Mouse (Mus musculus) ES-E14 (cell line): ENCODE measurements at regions not wholly inside any gene's neighbourhood (a gene's known extent, or its start where the extent isn't known, plus 50 kb on each side); places are given as distances from the start of the nearest gene placed in this dataset.

Source experiments
- CHD2 ChIP-seq: IDR thresholded peaks from 2 replicates; pipeline ENCODE4 v1.6.1; 2014; ENCODE audit warnings: mild to moderate bottlenecking, low read depth, low read length, inconsistent platforms
- MAFK ChIP-seq: IDR thresholded peaks from 2 replicates; pipeline ENCODE4 v1.6.1; 2014; ENCODE audit warnings: mild to moderate bottlenecking, low read depth, low read length, inconsistent platforms; ENCODE audit not compliant: insufficient read depth
- ZC3H11A ChIP-seq: IDR thresholded peaks from 2 replicates; pipeline ENCODE4 v1.6.1; 2012; ENCODE audit warnings: low read depth, mild to moderate bottlenecking, inconsistent platforms, low read length, borderline replicate concordance
- ZNF384 ChIP-seq: IDR thresholded peaks from 2 replicates; pipeline ENCODE4 v1.6.1; 2012; ENCODE audit warnings: low read depth, low read length, inconsistent platforms

DNA sequence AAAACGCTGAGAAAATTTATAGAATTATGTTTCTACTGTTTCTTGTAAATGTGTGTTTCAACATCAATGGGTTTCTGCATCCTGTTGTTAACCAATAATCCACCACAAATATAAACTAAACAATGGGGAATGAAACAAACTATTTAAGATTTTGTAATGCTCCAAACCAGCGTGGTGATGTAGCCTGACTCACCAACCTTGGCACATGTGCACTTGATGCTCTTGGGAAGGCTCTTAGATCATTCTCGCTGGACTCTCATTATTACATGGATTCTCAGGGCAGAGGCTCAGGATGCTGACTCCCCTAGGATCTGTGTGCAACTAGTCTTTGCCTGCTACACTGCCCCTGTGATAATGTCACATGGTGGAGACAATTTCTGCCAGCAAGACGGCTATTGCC is 158.7 kb upstream of the Krr1 start:
- TF ChIP-seq ZC3H11A (no peak), MAFK (no peak), ZNF384 (no peak), CHD2 (no peak)
